Mouse (Mus musculus): ENCODE results near the gene Prdm16.
A peak's percentile ranks its signal among the peaks of the same experiment; 100 is the strongest.

The Prdm16 gene

GRCm38 (mm10) chr4:154333300-154333699, 303.4 kb downstream of the Prdm16 start:
- DNase-seq (ENCODE audit: low spot score): no peak

- peak; percentile 52 for DNase-seq (ENCODE audit: low spot score)
Measured at GRCm38 (mm10) chr4:154331271-154331670, 305.4 kb downstream of the Prdm16 start.

GRCm38 (mm10) chr4:154330001-154330400, 306.7 kb downstream of the Prdm16 start:
- DNase-seq (ENCODE audit: low spot score): no peak

- DNase-seq (ENCODE audit: low spot score): peak; percentile 91
Measured at GRCm38 (mm10) chr4:154328836-154329235, 307.8 kb downstream of the Prdm16 start.

- DNase-seq (ENCODE audit: low spot score): no peak
Measured at GRCm38 (mm10) chr4:154328431-154328830, 308.2 kb downstream of the Prdm16 start.

- DNase-seq (ENCODE audit: low spot score): no peak
Measured at GRCm38 (mm10) chr4:154325410-154325809, 311.3 kb downstream of the Prdm16 start.

GRCm38 (mm10) chr4:154313622-154313967, 323.1 kb downstream of the Prdm16 start:
- DNase-seq (ENCODE audit: low spot score): no peak

- DNase-seq (ENCODE audit: low spot score): no peak
Measured at GRCm38 (mm10) chr4:154312935-154313621, 323.6 kb downstream of the Prdm16 start.

- no peak for DNase-seq (ENCODE audit: low spot score)
Measured at GRCm38 (mm10) chr4:154312143-154312812, 324.4 kb downstream of the Prdm16 start.

GRCm38 (mm10) chr4:154310576-154311262, 326.0 kb downstream of the Prdm16 start:
- DNase-seq (ENCODE audit: low spot score): no peak

- no peak for DNase-seq (ENCODE audit: low spot score)
Measured at GRCm38 (mm10) chr4:154309131-154309530, 327.5 kb downstream of the Prdm16 start.

- peak; percentile 83 for DNase-seq (ENCODE audit: low spot score)
Measured at GRCm38 (mm10) chr4:154301466-154301881, 335.2 kb downstream of the Prdm16 start, which contains the start of gene Arhgef16. Gene Arhgef16 (minus strand): TSS chr4:154301676.

GRCm38 (mm10) chr4:154299541-154300271, 337.0 kb downstream of the Prdm16 start:
- peak; percentile 31 for DNase-seq (ENCODE audit: low spot score)

- peak; percentile 79 for DNase-seq (ENCODE audit: low spot score)
Measured at GRCm38 (mm10) chr4:154297761-154298160, 338.9 kb downstream of the Prdm16 start.

- DNase-seq (ENCODE audit: low spot score): peak; percentile 41
Measured at GRCm38 (mm10) chr4:154294262-154294731, 342.4 kb downstream of the Prdm16 start.

GRCm38 (mm10) chr4:154293735-154294201, 342.9 kb downstream of the Prdm16 start:
- DNase-seq (ENCODE audit: low spot score): peak; percentile 39

GRCm38 (mm10) chr4:154283671-154284070, 353.0 kb downstream of the Prdm16 start:
- DNase-seq (ENCODE audit: low spot score): no peak

GRCm38 (mm10) chr4:154279481-154279880, 357.2 kb downstream of the Prdm16 start:
- no peak for DNase-seq (ENCODE audit: low spot score)

- DNase-seq (ENCODE audit: low spot score): peak; percentile 88
Measured at GRCm38 (mm10) chr4:154273000-154273399, 363.7 kb downstream of the Prdm16 start.

- DNase-seq (ENCODE audit: low spot score): peak; percentile 35
Measured at GRCm38 (mm10) chr4:154269520-154269919, 367.2 kb downstream of the Prdm16 start.

- no peak for DNase-seq (ENCODE audit: low spot score)
Measured at GRCm38 (mm10) chr4:154267511-154267910, 369.2 kb downstream of the Prdm16 start.
